Mouse (Mus musculus) embryonic fibroblast, embryonic 13.5 days (primary cell): Measurements from ENCODE around the gene Kat6b. TPM values are rescaled to one million over a fixed set of nuclear protein-coding genes. Genes with fewer than 3 reads are reported as not detected.

Experiments
- H3K27ac ChIP-seq: 2 replicates; pipeline ENCODE4 v1.5.1; 2012; ENCODE audit warnings: low read length, control low read depth, inconsistent platforms; ENCODE audit not compliant: insufficient read depth
- H3K4me1 ChIP-seq: 2 replicates; pipeline ENCODE4 v1.6.1; 2011; ENCODE audit warnings: low read length; ENCODE audit not compliant: control insufficient read depth, insufficient read depth
- H3K4me3 ChIP-seq: 2 replicates; pipeline ENCODE4 v1.5.1; 2011; ENCODE audit warnings: mild to moderate bottlenecking, control low read depth, low read length; ENCODE audit not compliant: insufficient read depth
- CTCF ChIP-seq: IDR thresholded peaks from 2 replicates; pipeline ENCODE4 v1.5.1; 2011; ENCODE audit warnings: mild to moderate bottlenecking, control low read depth, low read length, moderate library complexity, borderline replicate concordance; ENCODE audit not compliant: insufficient read depth
- POLR2A ChIP-seq: IDR thresholded peaks from 2 replicates; pipeline ENCODE4 v1.6.1; 2011; ENCODE audit warnings: low read depth, mild to moderate bottlenecking, control low read depth, low read length, moderate library complexity
- polyA plus RNA-seq: library from polyadenylated mRNA; stranded (reverse); fragments of >200 nt; gene quantifications from 2 replicates; pipeline ENCODE4 v1.2.4, GENCODE M21; 2011; ENCODE audit warnings: low read depth; ENCODE audit not compliant: missing spikeins, insufficient read length

Gene Kat6b
- polyA plus RNA-seq, 1 experiment = 32.3 TPM

DNA sequence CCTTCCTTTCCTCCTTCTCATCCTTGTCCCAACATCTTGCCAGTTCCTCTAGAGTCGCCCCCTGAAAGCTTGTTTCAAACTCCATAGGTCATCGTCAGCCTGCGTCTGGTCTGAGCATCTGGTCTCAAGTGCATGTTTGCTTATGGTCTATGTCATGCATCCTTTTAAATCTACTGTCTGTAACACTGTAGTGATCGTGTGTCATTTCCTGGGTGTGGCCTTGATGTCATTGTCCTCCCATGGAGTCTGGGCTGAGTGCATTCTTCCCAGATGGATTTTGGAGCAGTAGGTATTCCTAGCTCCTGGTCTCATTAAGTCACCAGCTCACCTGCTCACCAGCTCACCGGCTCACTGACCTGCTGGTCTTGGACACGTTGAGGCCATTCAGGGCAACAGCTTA lies 213.8 kb downstream of the Kat6b start:
- no peak for TF ChIP-seq CTCF
- TF ChIP-seq POLR2A = no peak

DNA sequence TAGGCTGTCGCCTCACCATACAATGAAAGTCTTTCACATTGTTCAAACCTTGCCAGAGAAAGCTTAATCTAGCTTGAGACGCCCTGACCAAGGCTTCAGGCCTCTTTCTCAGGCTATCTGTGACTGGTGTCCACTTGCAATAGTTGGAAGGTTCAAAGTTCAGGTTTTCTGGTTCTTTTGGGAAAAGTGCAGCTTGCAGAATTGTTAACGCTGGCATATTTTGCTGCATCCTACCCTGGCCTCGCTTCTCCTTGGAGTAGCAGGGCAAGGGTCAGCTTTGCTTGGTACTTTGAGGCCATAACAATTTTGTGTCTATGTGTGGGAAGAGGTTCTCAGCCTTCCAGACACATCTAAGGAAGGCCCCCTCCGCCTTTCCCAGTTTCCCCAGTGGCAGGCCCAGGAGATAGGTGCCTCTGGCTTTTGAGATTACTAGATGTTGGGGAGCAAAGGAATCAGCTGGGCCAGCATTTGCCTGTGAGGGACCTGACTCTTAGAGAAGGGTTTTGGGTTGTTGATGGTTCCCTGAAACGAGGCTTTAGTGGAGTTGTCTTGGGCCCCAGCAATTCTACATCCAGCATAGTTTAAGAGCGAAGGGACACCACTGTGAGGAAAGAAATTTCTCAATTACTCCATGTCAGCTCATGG lies 215.1 kb downstream of the Kat6b start:
- H3K4me1 ChIP-seq = 0 out of 2 replicates have a peak, but pooled peaks cover 3% of the 10 kb centered on the region
- TF ChIP-seq POLR2A (no peak), CTCF (no peak)
- H3K27ac ChIP-seq = no peak overlapping the region
- H3K4me3 ChIP-seq = no peak overlapping the region

More for the DNA sequence above, 213.8 kb downstream of the Kat6b start:
- Histone ChIP-seq H3K27ac (no peak overlapping the region), H3K4me1 (0 out of 2 replicates have a peak, but pooled peaks cover 3% of the 10 kb centered on the region), H3K4me3 (no peak overlapping the region)

DNA sequence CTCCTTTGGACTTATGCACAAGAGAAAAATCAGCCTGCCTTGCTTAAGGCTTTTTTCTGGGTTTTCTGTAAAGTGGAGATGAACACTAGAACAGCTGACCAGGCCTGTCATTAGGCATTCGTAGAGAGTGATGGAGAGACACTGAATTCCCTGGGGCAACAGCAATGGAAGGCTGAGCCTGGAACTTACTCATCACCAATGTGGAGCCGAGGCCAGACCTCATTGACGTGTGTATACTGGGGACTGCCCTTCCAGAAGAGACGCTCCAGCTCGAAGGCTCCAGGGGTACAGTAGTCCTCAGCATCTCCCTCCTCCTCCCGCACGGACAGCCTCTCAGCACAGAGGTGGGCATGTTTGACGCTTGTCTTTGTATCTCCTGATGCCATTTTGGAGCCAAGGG lies 221.5 kb downstream of the Kat6b start:
- H3K27ac ChIP-seq = no peak overlapping the region
- no peak overlapping the region for H3K4me3 ChIP-seq
- no peaks in the 10 kb centered on the region for H3K4me1 ChIP-seq
- TF ChIP-seq POLR2A = no peak
- no peak for TF ChIP-seq CTCF

DNA sequence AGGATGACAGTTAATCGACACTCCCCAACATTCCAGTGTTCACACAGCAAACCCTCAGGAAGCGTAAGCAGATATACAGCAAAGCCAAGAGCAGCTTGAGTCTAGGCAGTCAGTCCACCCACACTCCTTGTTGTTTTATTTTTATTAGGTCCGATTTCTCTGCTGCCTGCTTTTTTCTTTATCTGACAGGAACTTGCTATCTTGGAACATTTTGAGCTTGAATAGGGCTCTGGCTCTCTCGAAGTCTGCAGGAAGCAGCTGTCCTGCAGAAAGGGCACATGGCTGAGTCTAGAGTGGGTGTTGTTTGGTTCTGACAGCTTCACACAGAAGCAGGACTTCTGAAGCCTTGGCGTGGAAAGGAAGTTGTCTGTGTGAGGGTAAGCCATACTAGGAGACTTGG lies 222.0 kb downstream of the Kat6b start:
- no peak overlapping the region for H3K27ac ChIP-seq

DNA sequence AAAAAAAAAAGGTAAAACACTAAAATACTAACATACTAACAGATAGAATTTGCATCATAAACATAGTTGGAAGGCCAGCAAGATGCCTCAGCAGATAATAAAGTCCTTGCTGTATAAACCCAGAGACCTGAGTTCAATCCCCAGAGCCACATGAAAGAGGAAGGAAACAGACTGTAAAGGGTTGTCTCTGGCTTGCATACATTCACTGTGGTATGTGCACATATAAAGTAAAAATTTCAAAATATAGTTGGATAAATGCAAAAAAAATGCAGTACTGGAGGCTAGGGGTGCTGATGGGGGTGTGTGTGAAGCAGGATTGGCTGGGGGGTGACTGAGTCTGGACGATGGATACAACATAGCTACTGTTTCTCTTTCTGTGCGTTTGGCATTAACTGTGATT lies 224.2 kb downstream of the Kat6b start:
- H3K4me3 ChIP-seq = no peak overlapping the region
- no peak overlapping the region for H3K27ac ChIP-seq
- TF ChIP-seq CTCF = no peak
- TF ChIP-seq POLR2A = no peak
- no peaks in the 10 kb centered on the region for H3K4me1 ChIP-seq

More for the DNA sequence above, 222.0 kb downstream of the Kat6b start:
- H3K4me1 ChIP-seq = no peaks in the 10 kb centered on the region
- no peak overlapping the region for H3K4me3 ChIP-seq
- TF ChIP-seq POLR2A (no peak), CTCF (no peak)

DNA sequence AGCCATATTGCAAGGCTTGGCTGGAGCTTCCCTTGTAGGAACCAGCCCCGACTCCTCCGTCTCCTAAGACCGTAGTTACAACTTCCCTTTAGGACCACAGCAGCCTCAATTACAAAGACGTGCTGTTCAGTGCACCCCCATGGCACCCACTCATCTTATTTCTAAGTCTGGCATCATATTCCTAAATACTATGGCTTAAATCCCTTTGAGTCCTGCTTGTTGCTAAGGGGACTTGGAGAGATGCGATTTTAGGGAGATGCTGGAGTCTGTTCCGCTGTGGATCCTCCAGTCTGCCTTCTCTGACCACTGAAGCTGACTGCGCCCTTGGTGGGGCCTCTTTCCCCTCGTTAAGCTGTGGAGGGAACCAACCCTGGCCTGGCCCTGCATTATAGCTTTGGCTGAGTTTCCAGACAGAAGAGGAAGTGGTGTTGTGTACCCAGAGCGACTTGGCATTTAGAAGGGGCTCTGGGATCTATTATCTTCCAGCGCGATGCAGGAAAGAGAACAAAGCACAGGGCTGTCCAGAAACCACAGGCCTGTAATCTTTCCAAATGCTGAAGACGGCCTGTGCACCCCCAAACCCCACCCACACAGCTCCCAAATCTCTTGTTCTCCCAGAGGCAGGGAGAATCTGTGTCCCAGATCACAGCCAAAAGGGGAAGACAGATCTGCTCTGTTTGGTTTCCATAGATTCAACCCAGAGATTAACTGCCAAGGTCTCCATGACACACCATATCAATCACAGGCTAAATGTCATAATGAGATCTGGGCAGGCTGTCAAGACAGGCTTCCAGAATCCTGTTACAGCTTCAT lies 225.7 kb downstream of the Kat6b start:
- Histone ChIP-seq H3K27ac (peak overlapping the region; percentile 75), H3K4me1 (no peaks in the 10 kb centered on the region), H3K4me3 (no peak overlapping the region)
- TF ChIP-seq CTCF (no peak), POLR2A (no peak)

DNA sequence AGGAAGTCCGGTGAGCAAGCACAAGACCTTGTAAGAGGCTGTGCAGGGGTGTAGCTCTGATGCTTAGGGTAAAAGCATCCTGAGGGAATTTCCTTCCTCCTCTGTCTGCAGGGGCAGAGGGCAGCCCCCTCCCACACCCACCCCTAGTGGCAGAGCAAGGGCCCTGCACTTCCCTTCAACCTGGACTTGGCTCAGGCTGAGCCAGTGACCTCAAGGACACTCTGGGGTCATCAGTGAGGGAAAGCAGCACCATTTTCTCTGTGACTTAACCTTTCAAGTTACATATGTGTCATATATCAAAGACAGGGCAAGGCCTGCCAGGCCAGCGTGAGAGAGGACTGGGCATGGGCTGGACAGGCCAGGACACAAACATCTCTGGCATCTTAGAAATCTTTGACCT lies 228.3 kb downstream of the Kat6b start:
- TF ChIP-seq POLR2A = no peak
- TF ChIP-seq CTCF = no peak
- Histone ChIP-seq H3K27ac (no peak overlapping the region), H3K4me3 (no peak overlapping the region), H3K4me1 (no peaks in the 10 kb centered on the region)

DNA sequence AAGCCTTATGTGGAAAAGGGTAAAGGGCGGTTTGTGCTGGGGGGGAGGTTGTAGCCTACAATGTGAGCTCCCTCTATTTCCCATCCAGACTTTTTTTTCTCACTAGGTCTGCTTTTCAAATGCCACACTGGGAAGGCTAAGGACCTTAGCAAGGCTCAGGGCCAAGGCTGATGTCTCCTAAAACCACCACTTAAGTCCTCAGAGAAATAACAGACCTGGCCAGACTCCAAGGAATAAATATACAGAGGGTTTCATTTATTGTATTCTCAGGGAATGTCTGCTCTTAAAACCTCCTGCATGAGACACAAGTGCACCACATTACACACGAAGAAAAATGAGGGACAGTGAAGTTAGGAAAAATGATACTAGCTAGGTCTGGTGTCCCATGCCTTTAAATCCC lies 230.0 kb downstream of the Kat6b start:
- no peaks in the 10 kb centered on the region for H3K4me1 ChIP-seq

DNA sequence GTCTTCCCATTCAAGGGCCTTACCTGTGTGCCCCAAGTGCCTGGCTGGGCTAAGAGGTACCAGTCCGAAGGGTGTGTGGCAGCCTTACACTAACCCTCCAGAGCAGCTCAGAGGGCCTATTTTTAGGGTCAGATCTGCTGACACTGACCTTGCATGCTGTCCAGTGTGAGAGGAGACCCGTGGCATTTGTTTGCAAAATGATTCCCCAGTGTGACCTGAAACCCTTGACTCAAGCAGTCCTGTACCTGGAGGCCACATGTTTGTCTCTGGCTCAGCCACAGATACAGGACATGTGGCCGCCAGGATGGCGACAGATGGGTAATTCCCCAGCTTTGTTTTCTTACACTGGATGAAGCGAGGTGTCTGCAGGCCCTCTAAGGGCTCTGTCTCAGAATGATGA lies 233.3 kb downstream of the Kat6b start, which contains the start of gene Dupd1:
Dupd1 (minus strand) TSS at position 91 of the 400 bp plus-strand sequence.
- TF ChIP-seq CTCF = no peak
- no peak for TF ChIP-seq POLR2A
- Histone ChIP-seq H3K27ac (no peak within 1 kb of the TSS), H3K4me3 (no peak within 1 kb of the TSS), H3K4me1 (no peaks in the 10 kb centered on the region)

More for the DNA sequence above, 230.0 kb downstream of the Kat6b start:
- no peak for TF ChIP-seq POLR2A
- no peak for TF ChIP-seq CTCF
- H3K27ac ChIP-seq = no peak overlapping the region
- no peak overlapping the region for H3K4me3 ChIP-seq
